Mouse (Mus musculus): ENCODE data around the gene Spatc1l.

Gene Spatc1l

GRCm38 (mm10) chr10:76561972-76562371 is at the start of gene Spatc1l:
Gene Spatc1l, plus strand, starts transcription at chr10:76562272.
- no peak for DNase-seq

- peak; percentile 87 for DNase-seq
Measured at GRCm38 (mm10) chr10:76512965-76513583, 49.0 kb upstream of the Spatc1l start.

- DNase-seq, result no peak
Measured at GRCm38 (mm10) chr10:76530922-76531321, 31.1 kb upstream of the Spatc1l start.

- peak; percentile 98 for DNase-seq
Measured at GRCm38 (mm10) chr10:76531375-76531774, 30.7 kb upstream of the Spatc1l start, which contains the start of gene Lss. Gene Lss, plus strand, starts transcription at chr10:76531588.

GRCm38 (mm10) chr10:76531828-76532227 is 30.2 kb upstream of the Spatc1l start:
- no peak for DNase-seq

- no peak for DNase-seq
Measured at GRCm38 (mm10) chr10:76535526-76535925, 26.5 kb upstream of the Spatc1l start.

- DNase-seq, result no peak
Measured at GRCm38 (mm10) chr10:76537619-76538018, 24.5 kb upstream of the Spatc1l start.

- DNase-seq, result no peak
Measured at GRCm38 (mm10) chr10:76541336-76542085, 20.6 kb upstream of the Spatc1l start.

GRCm38 (mm10) chr10:76542636-76543375 is 19.3 kb upstream of the Spatc1l start:
- DNase-seq, result no peak

- DNase-seq, result no peak
Measured at GRCm38 (mm10) chr10:76546566-76546965, 15.5 kb upstream of the Spatc1l start.

- no peak for DNase-seq
Measured at GRCm38 (mm10) chr10:76548218-76548617, 13.9 kb upstream of the Spatc1l start.

- no peak for DNase-seq
Measured at GRCm38 (mm10) chr10:76550458-76550857, 11.6 kb upstream of the Spatc1l start.

- DNase-seq, result no peak
Measured at GRCm38 (mm10) chr10:76551556-76551955, 10.5 kb upstream of the Spatc1l start.

GRCm38 (mm10) chr10:76554061-76554460 is 8.0 kb upstream of the Spatc1l start:
- DNase-seq, result no peak

GRCm38 (mm10) chr10:76569996-76570685 is 8.1 kb downstream of the Spatc1l start:
- no peak for DNase-seq

- DNase-seq, result no peak
Measured at GRCm38 (mm10) chr10:76571070-76571469, 9.0 kb downstream of the Spatc1l start.

GRCm38 (mm10) chr10:76572151-76572550 is 10.1 kb downstream of the Spatc1l start:
- no peak for DNase-seq

GRCm38 (mm10) chr10:76575374-76575773 is 13.3 kb downstream of the Spatc1l start, which contains the start of gene Ftcd:
Gene Ftcd, plus strand, starts transcription at chr10:76575648.
- no peak for DNase-seq

- no peak for DNase-seq
Measured at GRCm38 (mm10) chr10:76576920-76577319, 14.8 kb downstream of the Spatc1l start.

- DNase-seq, result peak; percentile 6
Measured at GRCm38 (mm10) chr10:76584138-76584537, 22.1 kb downstream of the Spatc1l start.

- no peak for DNase-seq
Measured at GRCm38 (mm10) chr10:76586190-76586589, 24.1 kb downstream of the Spatc1l start.

- no peak for DNase-seq
Measured at GRCm38 (mm10) chr10:76590197-76590596, 28.1 kb downstream of the Spatc1l start.

- no peak for DNase-seq
Measured at GRCm38 (mm10) chr10:76596338-76596737, 34.3 kb downstream of the Spatc1l start.
